Mouse (Mus musculus): ENCODE measurements around the gene Fam213a. TPM values are rescaled to one million over a fixed set of nuclear protein-coding genes. Genes with fewer than 3 reads are reported as not detected.

Fam213a gene
- polyA plus RNA-seq, 1 experiment from 2014 or later = 65.8 TPM

DNA sequence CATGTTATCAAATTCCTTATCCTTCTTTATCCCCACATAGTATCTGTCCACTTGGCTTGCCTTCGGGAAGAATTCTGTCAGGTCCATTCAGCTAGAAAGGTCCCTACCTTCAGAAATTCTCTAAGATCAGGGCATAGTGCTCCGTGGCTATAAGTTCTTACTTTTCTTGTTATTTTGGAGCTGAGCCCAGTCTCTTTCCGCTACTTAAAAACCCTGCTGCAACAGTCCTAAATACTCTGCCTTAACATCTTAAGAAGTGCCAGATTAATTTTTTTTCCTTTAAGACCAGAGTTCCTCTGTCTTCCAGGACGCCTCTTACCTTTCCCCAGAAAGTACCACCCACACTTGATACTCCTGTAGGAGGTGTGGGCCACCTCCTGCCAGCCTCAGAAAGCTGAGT is 53.4 kb downstream of the Fam213a start:
- H3K4me1 ChIP-seq (replicated peaks; ENCODE audit: control insufficient read depth, insufficient read depth, low read length) = peaks cover 40% of the 10 kb centered on the region
- no peaks in the 10 kb centered on the region for H3K36me3 ChIP-seq (ENCODE audit: control insufficient read depth, insufficient read depth, low read length)
- DNase-seq (ENCODE audit: low spot score) (no peak), ATAC-seq (ENCODE audit: low FRiP score) (no peak)
- H3K4me3 ChIP-seq (ENCODE audit: low read depth, low read length) = no peak overlapping the region
- H3K9ac ChIP-seq (ENCODE audit: low read depth, low read length) = no peak overlapping the region
- H3K9me3 ChIP-seq (ENCODE audit: control insufficient read depth, low read length) = no peaks in the 10 kb centered on the region
- 83% methylated on average over 4 of the region's 4 CpGs for WGBS
- no peak overlapping the region for H3K27ac ChIP-seq (ENCODE audit: low read depth, low read length)
- H3K27me3 ChIP-seq (ENCODE audit: control insufficient read depth, insufficient read depth, low read length) = no peaks in the 10 kb centered on the region
- H3K4me2 ChIP-seq (replicated peaks; ENCODE audit: low read depth, low read length) = no peak overlapping the region

DNA sequence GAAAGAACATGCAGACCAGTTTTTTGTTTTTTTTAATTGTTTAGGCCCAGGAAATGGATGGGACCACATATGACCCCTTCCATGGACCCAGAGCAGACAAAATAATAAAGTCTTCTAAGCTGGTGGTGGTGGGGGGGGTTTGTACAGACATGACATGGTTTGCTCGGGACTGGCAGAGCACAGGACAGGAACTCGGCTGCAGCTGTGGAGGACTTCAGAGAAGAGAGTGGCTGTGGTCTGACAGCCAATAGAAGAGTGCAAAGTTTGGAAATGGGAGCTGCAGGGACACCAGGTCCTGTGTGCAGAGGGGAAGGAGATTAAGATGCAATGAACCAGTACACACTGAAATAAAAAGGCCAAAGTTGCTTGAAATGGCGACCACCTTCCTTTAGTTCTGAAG is 54.0 kb downstream of the Fam213a start:
- Histone ChIP-seq H3K4me1 (replicated peaks; ENCODE audit: control insufficient read depth, insufficient read depth, low read length) (peaks cover 41% of the 10 kb centered on the region), H3K9me3 (ENCODE audit: control insufficient read depth, low read length) (no peaks in the 10 kb centered on the region), H3K36me3 (ENCODE audit: control insufficient read depth, insufficient read depth, low read length) (no peaks in the 10 kb centered on the region), H3K27ac (ENCODE audit: low read depth, low read length) (no peak overlapping the region), H3K27me3 (ENCODE audit: control insufficient read depth, insufficient read depth, low read length) (no peaks in the 10 kb centered on the region), H3K4me3 (ENCODE audit: low read depth, low read length) (no peak overlapping the region), H3K9ac (ENCODE audit: low read depth, low read length) (no peak overlapping the region), H3K4me2 (replicated peaks; ENCODE audit: low read depth, low read length) (no peak overlapping the region)
- 56% methylated on average over 3 of the region's 3 CpGs for WGBS
- ATAC-seq (ENCODE audit: low FRiP score) (no peak), DNase-seq (ENCODE audit: low spot score) (no peak)

DNA sequence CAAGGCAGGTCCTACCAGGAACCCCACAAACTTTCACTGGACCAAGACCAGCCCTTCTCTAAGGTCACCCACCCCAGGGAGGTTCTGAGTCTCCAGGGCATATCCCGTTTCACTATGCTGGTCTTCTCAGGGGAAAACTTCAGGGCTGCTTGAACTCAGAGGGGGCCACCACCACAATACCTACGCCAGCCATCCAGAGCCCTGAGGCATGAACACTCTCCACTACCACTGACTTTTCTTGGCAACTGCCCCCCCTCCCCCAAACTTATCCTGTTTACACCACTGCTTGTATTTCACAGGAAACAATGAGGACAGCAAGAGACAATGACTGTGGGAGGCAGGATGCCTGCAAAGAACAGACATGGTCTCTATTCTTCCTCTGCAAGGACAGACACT is 54.6 kb downstream of the Fam213a start:
- H3K36me3 ChIP-seq (ENCODE audit: control insufficient read depth, insufficient read depth, low read length) = no peaks in the 10 kb centered on the region
- 27% methylated on average over 2 of the region's 2 CpGs for WGBS
- H3K4me1 ChIP-seq (replicated peaks; ENCODE audit: control insufficient read depth, insufficient read depth, low read length) = peaks cover 44% of the 10 kb centered on the region
- H3K27me3 ChIP-seq (ENCODE audit: control insufficient read depth, insufficient read depth, low read length) = no peaks in the 10 kb centered on the region
- H3K9me3 ChIP-seq (ENCODE audit: control insufficient read depth, low read length) = no peaks in the 10 kb centered on the region
- H3K9ac ChIP-seq (ENCODE audit: low read depth, low read length) = no peak overlapping the region
- no peak overlapping the region for H3K4me3 ChIP-seq (ENCODE audit: low read depth, low read length)
- DNase-seq (ENCODE audit: low spot score) = no peak
- peak overlapping the region; percentile 99; the same call in 1 of the 2 replicates for H3K27ac ChIP-seq (ENCODE audit: low read depth, low read length)
- no peak overlapping the region for H3K4me2 ChIP-seq (replicated peaks; ENCODE audit: low read depth, low read length)
- no peak for ATAC-seq (ENCODE audit: low FRiP score)

DNA sequence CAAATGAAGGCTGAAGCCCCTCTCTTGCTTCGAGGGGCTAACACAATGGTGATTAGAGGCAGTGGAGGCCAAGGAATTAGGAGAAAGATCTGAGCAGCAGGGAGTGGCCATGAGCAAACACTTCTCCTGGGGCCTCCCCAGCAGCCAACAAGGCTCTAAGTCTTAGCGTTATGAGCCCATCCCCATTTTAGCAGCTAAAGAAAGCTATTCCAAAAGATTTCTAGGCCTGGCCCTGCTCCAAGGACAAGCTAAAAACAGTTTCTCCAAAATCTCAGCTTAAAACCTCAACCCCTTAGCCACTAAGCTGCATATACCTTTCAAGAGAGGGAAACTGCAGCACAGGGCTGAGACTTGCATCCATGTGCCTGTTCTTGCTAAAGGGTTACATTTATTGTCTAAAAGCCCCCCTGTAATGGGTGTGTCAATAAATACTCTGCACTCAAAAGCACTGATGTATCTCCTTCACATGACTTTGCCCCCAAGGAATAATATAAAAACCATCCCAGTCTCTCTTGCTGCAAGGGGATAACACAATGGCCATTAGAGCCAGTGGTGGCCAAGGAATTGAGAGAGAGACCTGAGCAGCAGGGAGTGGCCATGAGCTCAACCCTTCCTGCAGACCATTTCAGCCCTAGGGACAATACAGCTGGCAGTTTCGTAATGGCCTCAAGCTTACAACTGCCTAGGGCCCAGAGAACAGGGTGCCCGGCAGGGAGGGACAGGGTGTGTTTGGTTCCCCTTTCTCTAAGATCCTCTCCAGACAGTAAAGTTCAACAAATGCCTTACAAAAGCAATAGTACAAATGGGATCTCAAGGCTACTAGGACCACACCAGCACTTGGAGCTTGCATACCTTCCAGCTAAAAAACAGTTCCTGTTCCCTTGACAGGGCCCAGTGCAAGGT is 55.3 kb downstream of the Fam213a start:
- 17% methylated on average over 4 of the region's 4 CpGs for WGBS
- Histone ChIP-seq H3K4me2 (replicated peaks; ENCODE audit: low read depth, low read length) (no peak overlapping the region), H3K36me3 (ENCODE audit: control insufficient read depth, insufficient read depth, low read length) (no peaks in the 10 kb centered on the region), H3K27me3 (ENCODE audit: control insufficient read depth, insufficient read depth, low read length) (no peaks in the 10 kb centered on the region), H3K9me3 (ENCODE audit: control insufficient read depth, low read length) (no peaks in the 10 kb centered on the region), H3K4me1 (replicated peaks; ENCODE audit: control insufficient read depth, insufficient read depth, low read length) (peaks cover 44% of the 10 kb centered on the region), H3K9ac (ENCODE audit: low read depth, low read length) (0 out of 2 replicates have a peak overlapping the region, but pooled peaks have one; percentile 19), H3K4me3 (ENCODE audit: low read depth, low read length) (no peak overlapping the region), H3K27ac (ENCODE audit: low read depth, low read length) (peak overlapping the region; percentile 99)
- ATAC-seq (ENCODE audit: low FRiP score) (no peak), DNase-seq (ENCODE audit: low spot score) (no peak)

- Histone ChIP-seq H3K9me3 (ENCODE audit: control insufficient read depth, low read length) (no peaks in the 10 kb centered on the region), H3K4me1 (replicated peaks; ENCODE audit: control insufficient read depth, insufficient read depth, low read length) (peaks cover 42% of the 10 kb centered on the region), H3K4me3 (ENCODE audit: low read depth, low read length) (no peak overlapping the region), H3K27ac (ENCODE audit: low read depth, low read length) (peak overlapping the region; percentile 99), H3K4me2 (replicated peaks; ENCODE audit: low read depth, low read length) (no peak overlapping the region), H3K27me3 (ENCODE audit: control insufficient read depth, insufficient read depth, low read length) (no peaks in the 10 kb centered on the region), H3K36me3 (ENCODE audit: control insufficient read depth, insufficient read depth, low read length) (no peaks in the 10 kb centered on the region), H3K9ac (ENCODE audit: low read depth, low read length) (no peak overlapping the region)
- 39% methylated on average over 3 of the region's 3 CpGs for WGBS
- no peak for ATAC-seq (ENCODE audit: low FRiP score)
- DNase-seq (ENCODE audit: low spot score) = peak; percentile 67
Measured at GRCm38 (mm10) chr14:40957607-40958006, 56.0 kb downstream of the Fam213a start.

GRCm38 (mm10) chr14:40956252-40957146 is 57.1 kb downstream of the Fam213a start:
- no peaks in the 10 kb centered on the region for H3K36me3 ChIP-seq (ENCODE audit: control insufficient read depth, insufficient read depth, low read length)
- peak overlapping the region; percentile 69 for H3K9ac ChIP-seq (ENCODE audit: low read depth, low read length)
- no peaks in the 10 kb centered on the region for H3K9me3 ChIP-seq (ENCODE audit: control insufficient read depth, low read length)
- H3K4me3 ChIP-seq (ENCODE audit: low read depth, low read length) = 0 out of 2 replicates have a peak overlapping the region, but pooled peaks have one; percentile 8
- peaks cover 42% of the 10 kb centered on the region for H3K4me1 ChIP-seq (replicated peaks; ENCODE audit: control insufficient read depth, insufficient read depth, low read length)
- 21% methylated on average over 13 of the region's 13 CpGs for WGBS
- H3K27ac ChIP-seq (ENCODE audit: low read depth, low read length) = peak overlapping the region; percentile 99
- ATAC-seq (ENCODE audit: low FRiP score) = peak; percentile 93
- DNase-seq (ENCODE audit: low spot score) = peak; percentile 90
- no peaks in the 10 kb centered on the region for H3K27me3 ChIP-seq (ENCODE audit: control insufficient read depth, insufficient read depth, low read length)
- H3K4me2 ChIP-seq (replicated peaks; ENCODE audit: low read depth, low read length) = peak overlapping the region; percentile 31

DNA sequence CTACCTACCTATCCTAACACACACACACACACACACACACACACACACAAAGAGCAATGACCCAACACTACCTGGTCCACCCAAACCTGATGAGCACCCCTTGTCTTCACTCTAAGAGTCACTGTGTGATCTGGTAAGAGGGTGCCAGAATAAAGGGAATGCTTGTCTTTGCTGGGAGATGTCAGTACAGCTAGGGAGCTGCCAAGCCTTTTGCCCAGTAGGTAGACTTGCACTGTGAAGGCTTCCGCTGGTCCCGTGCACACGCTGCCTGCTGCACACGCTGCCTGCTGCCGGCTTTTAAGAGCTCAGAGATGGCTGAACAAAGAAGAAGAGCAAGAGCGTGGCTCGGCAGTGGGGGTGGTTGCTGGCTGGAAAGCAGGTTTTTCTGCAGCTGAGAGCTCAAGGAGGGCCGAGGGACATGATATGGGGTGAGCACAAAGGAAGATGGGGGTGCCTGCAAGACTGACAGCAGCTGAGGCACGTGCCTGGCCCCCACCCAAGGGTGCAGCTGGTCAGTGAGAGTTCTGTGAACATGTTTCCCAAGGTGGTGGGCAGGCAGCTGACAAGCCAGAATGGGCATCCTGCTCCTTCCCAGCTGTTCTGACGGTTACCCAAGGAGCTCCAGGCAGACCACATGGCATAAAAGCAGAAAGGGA is 57.9 kb downstream of the Fam213a start:
- Histone ChIP-seq H3K36me3 (ENCODE audit: control insufficient read depth, insufficient read depth, low read length) (no peaks in the 10 kb centered on the region), H3K27ac (ENCODE audit: low read depth, low read length) (peak overlapping the region; percentile 99), H3K4me3 (ENCODE audit: low read depth, low read length) (0 out of 2 replicates have a peak overlapping the region, but pooled peaks have one; percentile 8), H3K4me2 (replicated peaks; ENCODE audit: low read depth, low read length) (peak overlapping the region; percentile 31), H3K4me1 (replicated peaks; ENCODE audit: control insufficient read depth, insufficient read depth, low read length) (peaks cover 42% of the 10 kb centered on the region), H3K9me3 (ENCODE audit: control insufficient read depth, low read length) (no peaks in the 10 kb centered on the region), H3K9ac (ENCODE audit: low read depth, low read length) (peak overlapping the region; percentile 69), H3K27me3 (ENCODE audit: control insufficient read depth, insufficient read depth, low read length) (no peaks in the 10 kb centered on the region)
- WGBS = 7% methylated on average over 10 of the region's 10 CpGs
- DNase-seq (ENCODE audit: low spot score) (peak; percentile 72), ATAC-seq (ENCODE audit: low FRiP score) (peak; percentile 23)

DNA sequence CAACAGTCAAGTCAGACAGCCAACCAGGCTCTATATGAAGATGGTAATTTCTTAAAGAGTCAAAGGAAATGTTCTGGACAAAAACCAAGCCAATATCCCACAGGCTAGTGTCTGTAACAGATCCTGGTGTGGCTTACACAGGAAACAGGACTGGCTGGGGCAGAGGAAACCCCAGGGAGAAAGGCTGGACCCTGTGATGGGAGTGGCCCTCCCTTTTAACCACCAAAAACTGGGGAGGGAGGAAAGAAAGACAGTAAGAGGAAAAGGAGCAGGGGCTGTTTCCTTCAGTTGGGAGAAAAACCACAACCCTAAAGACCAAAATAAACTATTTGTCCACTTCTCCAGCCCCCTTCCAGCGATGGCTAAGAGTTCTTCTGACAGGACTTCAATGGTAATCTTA is 58.4 kb downstream of the Fam213a start:
- DNase-seq (ENCODE audit: low spot score) (no peak), ATAC-seq (ENCODE audit: low FRiP score) (no peak)
- H3K4me1 ChIP-seq (replicated peaks; ENCODE audit: control insufficient read depth, insufficient read depth, low read length) = peaks cover 42% of the 10 kb centered on the region
- no peak overlapping the region for H3K4me2 ChIP-seq (replicated peaks; ENCODE audit: low read depth, low read length)
- no peaks in the 10 kb centered on the region for H3K36me3 ChIP-seq (ENCODE audit: control insufficient read depth, insufficient read depth, low read length)
- WGBS = 68% methylated on average over 1 of the region's 1 CpGs
- H3K27ac ChIP-seq (ENCODE audit: low read depth, low read length) = peak overlapping the region; percentile 99
- H3K9ac ChIP-seq (ENCODE audit: low read depth, low read length) = peak overlapping the region; percentile 23
- H3K9me3 ChIP-seq (ENCODE audit: control insufficient read depth, low read length) = no peaks in the 10 kb centered on the region
- H3K4me3 ChIP-seq (ENCODE audit: low read depth, low read length) = no peak overlapping the region
- no peaks in the 10 kb centered on the region for H3K27me3 ChIP-seq (ENCODE audit: control insufficient read depth, insufficient read depth, low read length)

Measured in hindbrain, embryonic 11.5 days (tissue).